Mouse (Mus musculus): ENCODE results near the gene Dmrtc2. TPM values are rescaled to one million over a fixed set of nuclear protein-coding genes. Genes with fewer than 3 reads are reported as not detected.
"Not testable (repeated sequence)": the region's sequence is repeated elsewhere in the genome, so short reads cannot be mapped to it uniquely, and the experiment has no call there.

Gene Dmrtc2
- polyA plus RNA-seq, 1 experiment from 2014 or later, result not detected

DNA sequence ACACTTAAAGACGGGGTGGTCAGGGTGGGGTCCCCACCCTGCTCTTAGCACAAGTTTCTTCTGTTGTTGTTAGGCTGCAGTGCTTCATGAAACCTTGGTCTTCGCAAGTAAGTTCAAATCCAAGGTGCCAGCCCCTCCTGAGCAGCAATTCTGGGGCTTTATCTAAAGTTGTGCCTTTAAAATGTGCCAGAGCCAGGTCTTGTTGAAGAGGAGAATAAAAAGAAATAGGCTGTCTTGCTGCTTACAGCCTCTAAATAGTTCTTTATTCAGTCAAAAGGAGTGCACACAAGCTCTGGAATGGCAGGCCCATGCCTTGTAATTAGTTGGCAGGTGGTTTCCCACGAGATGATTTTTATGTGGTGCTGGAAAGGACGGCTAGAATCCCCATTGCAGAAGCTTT, 17.2 kb downstream of the Dmrtc2 start:
- 60% methylated on average over 4 of the region's 4 CpGs for WGBS
- Histone ChIP-seq H3K27me3 (replicated peaks; ENCODE audit: insufficient read depth, low read length) (no peaks in the 10 kb centered on the region), H3K9me3 (ENCODE audit: low read length) (no peaks in the 10 kb centered on the region), H3K9ac (replicated peaks; ENCODE audit: low read depth) (peak overlapping the region; percentile 98), H3K4me2 (replicated peaks; ENCODE audit: low read depth, low read length) (peak overlapping the region; percentile 58; the same call in 1 of the 2 replicates), H3K36me3 (ENCODE audit: insufficient read depth, low read length) (peaks cover 25% of the 10 kb centered on the region), H3K4me1 (ENCODE audit: insufficient read depth, low read depth, low read length) (peaks cover 22% of the 10 kb centered on the region), H3K4me3 (ENCODE audit: low read depth, low read length) (no peak overlapping the region), H3K27ac (ENCODE audit: low read length) (0 out of 2 replicates have a peak overlapping the region, but pooled peaks have one; percentile 96)
- DNase-seq (ENCODE audit: low spot score) (no peak), ATAC-seq (no peak)
- TF ChIP-seq EP300 (IDR thresholded peaks at IDR 0.05) (no peak), CTCF (IDR thresholded peaks at IDR 0.05) (no peak)

DNA sequence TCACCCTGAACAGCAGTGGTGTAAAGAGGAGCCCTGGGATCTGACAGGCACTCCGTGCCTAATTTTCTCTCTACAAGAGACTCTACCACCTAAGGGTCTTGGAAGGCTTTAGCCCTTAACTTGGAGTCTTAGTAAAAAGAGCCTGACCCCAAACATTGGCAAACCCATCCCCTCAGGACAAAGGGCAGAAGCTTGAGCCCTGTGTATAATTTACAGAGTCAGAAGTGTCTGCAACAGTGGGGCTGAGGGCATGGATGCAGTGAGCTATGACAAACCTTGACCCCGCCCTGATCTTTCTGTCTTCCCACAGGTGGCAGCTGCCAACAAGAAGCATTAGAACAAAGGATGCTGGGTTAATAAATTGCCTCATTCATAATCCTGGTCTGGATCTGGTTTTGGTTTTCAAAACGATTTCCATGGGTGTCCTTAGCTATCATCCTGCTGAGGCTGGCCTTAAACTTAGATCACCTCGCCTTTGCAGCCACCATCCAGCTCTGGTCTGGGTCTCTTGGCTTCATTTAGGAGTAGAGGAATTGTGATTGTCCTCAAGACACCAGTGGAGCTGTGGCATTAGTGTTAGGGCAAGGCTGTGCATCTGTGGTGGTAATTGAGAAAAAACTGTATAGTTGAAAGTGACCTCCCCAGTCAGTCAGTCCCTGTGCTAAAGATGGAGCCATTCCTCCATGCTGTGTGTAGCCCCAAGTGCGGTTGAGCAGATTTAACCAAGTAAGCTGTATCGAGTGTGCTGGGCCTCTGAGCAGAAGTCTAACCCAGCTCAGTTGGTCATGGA, 19.8 kb downstream of the Dmrtc2 start:
- Histone ChIP-seq H3K9ac (replicated peaks; ENCODE audit: low read depth) (no peak overlapping the region), H3K36me3 (ENCODE audit: insufficient read depth, low read length) (peaks cover 25% of the 10 kb centered on the region), H3K27ac (ENCODE audit: low read length) (peak overlapping the region; percentile 75), H3K4me3 (ENCODE audit: low read depth, low read length) (no peak overlapping the region), H3K9me3 (ENCODE audit: low read length) (no peaks in the 10 kb centered on the region), H3K4me2 (replicated peaks; ENCODE audit: low read depth, low read length) (no peak overlapping the region), H3K27me3 (replicated peaks; ENCODE audit: insufficient read depth, low read length) (no peaks in the 10 kb centered on the region), H3K4me1 (ENCODE audit: insufficient read depth, low read depth, low read length) (peaks cover 22% of the 10 kb centered on the region)
- no peak for TF ChIP-seq EP300 (IDR thresholded peaks at IDR 0.05)
- no peak for TF ChIP-seq CTCF (IDR thresholded peaks at IDR 0.05)
- 66% methylated on average over 6 of the region's 6 CpGs for WGBS
- no peak for ATAC-seq
- no peak for DNase-seq (ENCODE audit: low spot score)

DNA sequence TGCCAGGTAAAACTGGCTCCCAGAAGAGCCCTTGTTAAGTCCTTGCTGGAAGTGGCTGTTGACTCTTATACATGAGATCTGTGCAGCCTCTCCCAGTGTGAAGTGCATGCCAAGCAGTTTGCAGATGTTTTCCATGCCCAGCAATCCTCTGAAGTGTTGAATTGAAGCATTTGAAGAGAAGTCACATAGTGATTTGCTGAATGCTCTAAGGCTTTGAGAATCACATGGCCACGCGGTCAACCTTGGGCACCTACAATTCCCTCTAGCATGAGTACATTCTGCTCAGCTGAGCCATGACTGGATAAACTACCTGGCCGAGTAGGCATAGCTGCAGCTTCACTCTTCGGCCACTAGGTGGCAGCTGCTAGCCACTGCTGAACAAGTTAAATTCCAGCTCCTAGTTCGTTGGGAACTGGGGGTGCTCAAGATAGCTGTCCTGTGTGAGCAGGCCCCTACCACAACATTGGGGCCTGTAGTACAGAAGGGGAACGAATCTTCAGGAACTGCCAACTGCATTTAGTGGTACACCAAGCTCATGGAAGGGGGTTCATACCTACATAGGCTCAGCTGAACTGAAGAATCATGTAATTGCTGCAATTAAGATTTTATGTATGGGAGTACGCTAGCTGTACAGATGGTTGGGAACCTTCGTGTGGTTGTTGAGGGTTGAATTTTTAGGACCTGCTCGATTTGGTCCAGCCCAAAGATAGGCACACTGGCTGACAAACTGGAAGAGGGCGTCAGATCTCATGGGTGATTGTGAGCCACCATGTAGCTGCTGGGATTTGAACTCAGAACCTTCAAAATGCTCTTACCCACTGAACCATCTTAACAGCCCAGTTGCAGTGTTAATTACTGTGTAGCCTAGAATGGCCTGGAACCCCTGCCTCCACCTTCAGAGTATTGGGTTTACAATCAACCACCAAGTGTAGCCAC, 20.7 kb downstream of the Dmrtc2 start:
- H3K36me3 ChIP-seq (ENCODE audit: insufficient read depth, low read length), result peaks cover 25% of the 10 kb centered on the region
- H3K27me3 ChIP-seq (replicated peaks; ENCODE audit: insufficient read depth, low read length), result no peaks in the 10 kb centered on the region
- H3K9me3 ChIP-seq (ENCODE audit: low read length), result no peaks in the 10 kb centered on the region
- H3K4me2 ChIP-seq (replicated peaks; ENCODE audit: low read depth, low read length), result no peak overlapping the region
- WGBS, result 24% methylated on average over 10 of the region's 10 CpGs
- peak overlapping the region; percentile 75 for H3K27ac ChIP-seq (ENCODE audit: low read length)
- DNase-seq (ENCODE audit: low spot score), result peak; percentile 95
- TF ChIP-seq EP300 (IDR thresholded peaks at IDR 0.05), result peak; percentile 100
- peak; percentile 100 for TF ChIP-seq CTCF (IDR thresholded peaks at IDR 0.05)
- ATAC-seq, result peak; percentile 95
- H3K4me1 ChIP-seq (ENCODE audit: insufficient read depth, low read depth, low read length), result peaks cover 19% of the 10 kb centered on the region
- no peak overlapping the region for H3K9ac ChIP-seq (replicated peaks; ENCODE audit: low read depth)
- H3K4me3 ChIP-seq (ENCODE audit: low read depth, low read length), result no peak overlapping the region

DNA sequence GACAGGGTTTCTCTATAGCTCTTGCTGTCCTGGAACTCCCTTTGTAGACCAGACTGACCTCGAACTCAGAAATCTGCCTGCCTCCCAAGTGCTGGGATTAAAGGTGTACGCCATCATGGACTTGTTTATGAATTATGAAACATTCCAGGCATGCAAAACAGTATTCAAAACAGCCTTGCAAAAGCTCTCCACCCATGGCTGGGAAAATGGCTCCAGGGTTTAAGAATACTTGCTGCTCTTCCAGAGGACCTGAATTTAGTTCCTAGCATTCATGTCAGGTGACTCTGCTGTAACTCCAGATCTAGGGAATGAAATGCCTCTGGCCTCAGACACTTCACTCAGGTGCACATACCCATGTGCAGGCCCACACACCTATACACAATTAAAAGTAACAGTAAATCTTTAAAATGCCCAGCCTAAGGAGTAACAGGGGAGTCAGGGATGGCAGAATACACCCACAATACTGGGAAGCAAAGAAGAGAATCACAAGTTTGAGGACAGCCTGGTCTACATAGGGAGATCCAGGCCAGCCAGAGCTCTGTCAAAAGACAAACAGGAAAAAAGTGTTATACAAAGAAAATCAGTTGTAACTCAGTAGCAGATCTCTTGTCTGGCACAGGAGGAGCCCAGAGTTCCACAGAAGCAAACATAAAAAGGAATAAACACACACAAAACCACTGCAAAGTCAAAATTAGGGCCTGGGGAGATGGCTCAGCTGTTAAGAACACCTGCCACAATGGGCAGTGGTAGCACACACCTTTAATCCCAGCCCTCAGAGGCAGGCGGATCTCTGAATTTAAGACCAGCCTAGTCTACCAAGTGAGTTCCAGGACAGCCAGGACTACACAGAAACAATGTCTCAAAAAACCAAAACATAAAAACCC, 21.6 kb downstream of the Dmrtc2 start:
- no peak for ATAC-seq
- TF ChIP-seq CTCF (IDR thresholded peaks at IDR 0.05), result no peak
- TF ChIP-seq EP300 (IDR thresholded peaks at IDR 0.05), result no peak
- Histone ChIP-seq H3K9ac (replicated peaks; ENCODE audit: low read depth) (no peak overlapping the region), H3K4me2 (replicated peaks; ENCODE audit: low read depth, low read length) (no peak overlapping the region), H3K27ac (ENCODE audit: low read length) (peak overlapping the region; percentile 75), H3K4me1 (ENCODE audit: insufficient read depth, low read depth, low read length) (peaks cover 9% of the 10 kb centered on the region), H3K27me3 (replicated peaks; ENCODE audit: insufficient read depth, low read length) (no peaks in the 10 kb centered on the region), H3K4me3 (ENCODE audit: low read depth, low read length) (no peak overlapping the region), H3K9me3 (ENCODE audit: low read length) (no peaks in the 10 kb centered on the region), H3K36me3 (ENCODE audit: insufficient read depth, low read length) (peaks cover 19% of the 10 kb centered on the region)
- peak; percentile 13 for DNase-seq (ENCODE audit: low spot score)
- WGBS, result 54% methylated on average over 3 of the region's 3 CpGs

DNA sequence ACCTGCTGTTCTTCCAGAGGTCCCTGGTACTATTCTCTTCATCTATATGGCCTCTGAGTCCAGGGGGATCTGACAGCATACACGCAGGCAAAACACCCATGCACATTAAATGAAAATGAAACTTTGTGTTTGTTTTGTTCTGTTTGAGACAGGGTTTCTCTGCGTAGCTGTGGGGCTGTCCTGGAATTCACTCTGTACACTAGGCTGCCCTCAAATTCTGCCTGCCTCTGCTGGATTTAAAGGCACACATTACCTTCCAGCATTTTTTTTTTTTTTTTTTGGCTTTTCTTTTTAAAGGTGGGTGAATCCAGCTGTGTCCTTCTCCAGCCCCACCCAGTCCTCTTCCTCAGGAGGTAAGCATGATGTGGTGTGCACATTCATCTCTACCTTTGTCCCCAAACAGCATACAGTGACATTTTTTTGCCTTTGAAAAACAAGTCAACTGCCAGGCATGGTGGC, 22.3 kb downstream of the Dmrtc2 start:
- Histone ChIP-seq H3K9ac (replicated peaks; ENCODE audit: low read depth) (no peak overlapping the region), H3K4me2 (replicated peaks; ENCODE audit: low read depth, low read length) (no peak overlapping the region), H3K36me3 (ENCODE audit: insufficient read depth, low read length) (peaks cover 12% of the 10 kb centered on the region), H3K4me3 (ENCODE audit: low read depth, low read length) (no peak overlapping the region), H3K27ac (ENCODE audit: low read length) (peak overlapping the region; percentile 75), H3K27me3 (replicated peaks; ENCODE audit: insufficient read depth, low read length) (no peaks in the 10 kb centered on the region), H3K9me3 (ENCODE audit: low read length) (no peaks in the 10 kb centered on the region), H3K4me1 (ENCODE audit: insufficient read depth, low read depth, low read length) (0 out of 2 replicates have a peak, but pooled peaks cover 3% of the 10 kb centered on the region)
- ATAC-seq, result no peak
- WGBS, result 43% methylated on average over 2 of the region's 2 CpGs
- DNase-seq (ENCODE audit: low spot score), result no peak
- no peak for TF ChIP-seq EP300 (IDR thresholded peaks at IDR 0.05)
- no peak for TF ChIP-seq CTCF (IDR thresholded peaks at IDR 0.05)

DNA sequence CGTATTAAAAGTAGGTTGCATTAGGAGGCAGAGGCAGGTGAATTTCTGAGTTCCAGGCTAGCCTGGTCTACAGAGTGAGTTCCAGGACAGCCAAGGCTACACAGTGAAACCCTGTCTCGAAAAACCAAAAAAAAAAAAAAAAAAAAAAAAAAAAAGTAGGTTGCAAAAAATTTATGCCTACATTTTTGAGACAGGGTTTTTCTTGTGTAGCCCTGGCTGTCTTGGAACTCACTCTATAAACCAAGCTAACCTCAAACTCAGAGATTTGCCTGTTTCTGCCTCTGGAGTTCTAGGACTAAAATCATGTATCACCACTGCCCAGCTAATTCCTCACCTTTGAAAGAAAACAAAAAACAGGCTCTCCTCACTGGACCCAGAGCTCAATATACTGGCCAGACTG, 25.9 kb downstream of the Dmrtc2 start:
- not testable (repeated sequence) for H3K27ac ChIP-seq (ENCODE audit: low read length); H3K27me3 ChIP-seq (replicated peaks; ENCODE audit: insufficient read depth, low read length); ATAC-seq; H3K9ac ChIP-seq (replicated peaks; ENCODE audit: low read depth); H3K4me3 ChIP-seq (ENCODE audit: low read depth, low read length); H3K36me3 ChIP-seq (ENCODE audit: insufficient read depth, low read length); DNase-seq (ENCODE audit: low spot score); H3K9me3 ChIP-seq (ENCODE audit: low read length); H3K4me1 ChIP-seq (ENCODE audit: insufficient read depth, low read depth, low read length); H3K4me2 ChIP-seq (replicated peaks; ENCODE audit: low read depth, low read length)
- WGBS, result 93% methylated on average over 2 of the region's 2 CpGs
